Mouse (Mus musculus): ENCODE results near the gene Btbd35f16.
"Not testable (repeated sequence)": the region's sequence is repeated elsewhere in the genome, so short reads cannot be mapped to it uniquely, and the experiment has no call there.

The Btbd35f16 gene

GRCm38 (mm10) chrX:3956902-3957301 is at the start of gene Btbd35f16:
TSS of gene Btbd35f16 (minus strand) at chrX:3957002.
- not testable (repeated sequence) for DNase-seq (ENCODE audit: low read depth in 1 of 2, low spot score in 2 of 2)
